Mouse (Mus musculus) kidney, embryonic 16.5 days (tissue): ENCODE measurements around the gene Tmem8. TPM values are rescaled to one million over a fixed set of nuclear protein-coding genes. Genes with fewer than 3 reads are reported as not detected.

Experiments used
- ATAC-seq: fragments of 200-750 bp; cut with Nextera tagmentation; 2 replicates; pipeline ENCODE4 v1.8.0; 2017; ENCODE audit warnings: moderate TSS enrichment; ENCODE audit not compliant: low FRiP score, low TSS enrichment
- H3K27ac ChIP-seq: fragments of 300-500 bp; sonication (generic); 2 replicates; pipeline ENCODE4 v1.5.1; 2014; ENCODE audit warnings: low read length
- H3K27me3 ChIP-seq: fragments of 300-500 bp; sonication (generic); 2 replicates; pipeline ENCODE4 v1.6.1; 2014; ENCODE audit warnings: low read length, control low read depth, mixed read lengths; ENCODE audit not compliant: insufficient read depth
- H3K36me3 ChIP-seq: fragments of 300-500 bp; sonication (generic); 2 replicates; pipeline ENCODE4 v1.6.1; 2014; ENCODE audit warnings: low read length, control low read depth, mixed read lengths; ENCODE audit not compliant: insufficient read depth
- H3K4me1 ChIP-seq: fragments of 300-500 bp; sonication (generic); 2 replicates; pipeline ENCODE4 v1.6.1; 2014; ENCODE audit warnings: low read length, control low read depth, mixed read lengths; ENCODE audit not compliant: insufficient read depth
- H3K4me2 ChIP-seq: fragments of 300-500 bp; sonication (generic); replicated peaks from 2 replicates; pipeline ENCODE4 v1.6.1; 2014; ENCODE audit warnings: low read depth, low read length
- H3K4me3 ChIP-seq: fragments of 300-500 bp; sonication (generic); 2 replicates; pipeline ENCODE4 v1.5.1; 2014; ENCODE audit warnings: mild to moderate bottlenecking, low read length
- H3K9ac ChIP-seq: fragments of 300-500 bp; sonication (generic); replicated peaks from 2 replicates; pipeline ENCODE4 v1.6.1; 2014; ENCODE audit warnings: low read length
- H3K9me3 ChIP-seq: fragments of 300-500 bp; sonication (generic); 2 replicates; pipeline ENCODE4 v1.6.1; 2016; ENCODE audit warnings: low read length, control low read depth
- WGBS: fragments of 180-500 bp; shearing (Covaris S2); extraction: QIAGEN DNeasy Blood & Tissue Kit; methylation state at CpG from one replicate; pipeline ENCODE4 v1.1.7; 2014; 5-methylcytosine and 5-hydroxymethylcytosine counted together
- polyA plus RNA-seq: library from polyadenylated mRNA; unstranded; fragments of >200 nt; fragmentation: Nextera tagmentation; extraction: Ambion mirVana; gene quantifications from 2 replicates; pipeline ENCODE4 v1.2.1, GENCODE M21; 2015

Tmem8 gene
- 6.5 and 7.1 TPM in 2 replicates for polyA plus RNA-seq

DNA sequence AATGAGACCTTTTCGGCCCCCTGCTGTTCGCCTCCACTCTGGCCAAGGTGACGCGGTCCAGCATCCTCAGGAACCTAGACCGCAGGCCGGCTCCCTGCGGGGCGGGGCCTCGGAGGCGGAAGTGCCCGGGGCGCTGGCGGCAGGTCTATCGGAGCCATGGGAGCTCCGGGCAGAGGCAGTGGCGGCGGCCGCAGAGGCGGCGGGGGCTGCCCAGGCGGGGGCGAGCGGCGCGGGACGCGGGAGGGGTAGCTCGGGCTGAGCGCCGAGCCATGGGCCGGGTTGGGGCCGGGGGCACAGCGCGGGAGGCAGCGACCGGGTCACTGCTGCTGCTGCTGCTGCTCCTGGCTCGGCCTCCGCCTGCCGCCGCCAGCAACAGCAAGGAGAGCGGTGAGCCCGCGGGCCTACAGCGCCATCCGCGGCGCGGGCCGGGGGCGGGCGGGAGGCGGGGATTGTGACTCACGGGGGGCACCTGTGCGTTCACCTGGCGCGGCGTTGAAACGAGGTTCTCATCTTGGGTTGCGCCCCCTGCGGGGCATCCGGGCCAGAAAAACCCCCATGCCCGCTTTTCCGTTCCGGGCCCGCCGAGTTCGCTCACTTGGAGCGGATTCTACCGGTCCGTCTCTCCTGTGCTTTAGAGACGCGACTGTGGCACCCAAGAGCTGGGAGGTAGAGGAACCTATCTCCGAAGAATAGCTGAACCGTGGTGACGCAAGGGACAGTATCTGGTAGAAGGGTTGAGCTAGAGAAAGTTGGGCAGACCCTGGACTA is at the start of gene Tmem8:
Gene Tmem8, plus strand, starts transcription at position 119 of the 768 bp plus-strand sequence.
- peak within 1 kb of the TSS; percentile 69 for H3K4me3 ChIP-seq
- ATAC-seq = peak; percentile 81
- peaks cover 56% of the 10 kb centered on the region for H3K27me3 ChIP-seq
- H3K36me3 ChIP-seq = no peaks in the 10 kb centered on the region
- peak within 1 kb of the TSS; percentile 75 for H3K9ac ChIP-seq
- H3K27ac ChIP-seq = peak within 1 kb of the TSS; percentile 40; the same call in 1 of the 2 replicates
- under 1% methylated on average over 68 of the region's 75 CpGs for WGBS
- peak within 1 kb of the TSS; percentile 92 for H3K4me2 ChIP-seq
- peaks cover 26% of the 10 kb centered on the region for H3K4me1 ChIP-seq
- no peaks in the 10 kb centered on the region for H3K9me3 ChIP-seq

DNA sequence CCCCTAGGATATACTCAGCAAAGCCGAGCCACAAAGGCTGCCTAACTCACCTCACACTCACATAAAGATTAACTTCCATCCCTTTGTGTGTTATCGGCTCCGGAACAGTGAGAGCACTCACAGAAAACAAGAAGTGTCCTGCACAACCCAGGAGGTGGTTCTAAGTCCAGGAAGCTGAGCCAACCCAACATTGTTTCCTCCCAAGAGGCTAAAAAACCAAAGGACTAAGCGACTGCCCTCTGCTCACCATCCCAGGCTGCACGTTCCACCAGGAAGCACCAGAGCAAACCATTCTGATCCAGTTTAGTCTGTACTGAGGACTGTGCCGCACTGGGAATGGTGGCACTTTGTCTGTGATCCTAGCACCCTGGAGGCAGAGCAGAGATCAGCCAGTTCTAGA is 48.2 kb upstream of the Tmem8 start:
- Histone ChIP-seq H3K9ac (0 out of 2 replicates have a peak overlapping the region, but pooled peaks have one; percentile 2), H3K27ac (peak overlapping the region; percentile 40; the same call in 1 of the 2 replicates), H3K4me1 (peaks cover 31% of the 10 kb centered on the region), H3K4me3 (no peak overlapping the region), H3K4me2 (no peak overlapping the region), H3K27me3 (no peaks in the 10 kb centered on the region), H3K9me3 (no peaks in the 10 kb centered on the region), H3K36me3 (no peaks in the 10 kb centered on the region)
- 67% methylated on average over 6 of the region's 6 CpGs for WGBS
- ATAC-seq = no peak

DNA sequence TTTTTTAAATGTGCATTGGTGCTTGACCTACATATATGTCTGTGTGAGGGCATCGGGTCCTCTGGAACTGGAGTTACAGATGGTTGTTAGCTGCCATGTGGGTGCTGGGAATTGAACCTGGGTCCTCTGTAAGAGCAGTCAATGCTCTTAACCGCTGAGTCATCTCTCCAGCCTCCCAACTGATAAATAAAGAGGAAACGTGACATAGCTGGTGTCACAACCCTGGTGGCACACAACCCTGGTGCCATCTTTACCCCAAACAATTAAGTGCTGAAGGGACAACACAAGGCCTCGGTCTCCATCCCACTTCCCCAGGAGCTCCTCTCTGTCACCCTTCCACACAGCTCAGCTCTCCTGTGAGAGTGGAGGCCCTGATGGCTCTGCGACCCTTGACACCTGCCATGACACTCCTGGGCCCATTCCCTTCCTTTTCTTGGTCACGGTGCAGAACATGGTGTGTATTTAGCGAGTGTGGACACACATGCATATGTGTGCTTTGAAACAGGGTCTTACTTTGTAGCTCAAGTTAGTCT is 46.5 kb upstream of the Tmem8 start:
- no peaks in the 10 kb centered on the region for H3K27me3 ChIP-seq

DNA sequence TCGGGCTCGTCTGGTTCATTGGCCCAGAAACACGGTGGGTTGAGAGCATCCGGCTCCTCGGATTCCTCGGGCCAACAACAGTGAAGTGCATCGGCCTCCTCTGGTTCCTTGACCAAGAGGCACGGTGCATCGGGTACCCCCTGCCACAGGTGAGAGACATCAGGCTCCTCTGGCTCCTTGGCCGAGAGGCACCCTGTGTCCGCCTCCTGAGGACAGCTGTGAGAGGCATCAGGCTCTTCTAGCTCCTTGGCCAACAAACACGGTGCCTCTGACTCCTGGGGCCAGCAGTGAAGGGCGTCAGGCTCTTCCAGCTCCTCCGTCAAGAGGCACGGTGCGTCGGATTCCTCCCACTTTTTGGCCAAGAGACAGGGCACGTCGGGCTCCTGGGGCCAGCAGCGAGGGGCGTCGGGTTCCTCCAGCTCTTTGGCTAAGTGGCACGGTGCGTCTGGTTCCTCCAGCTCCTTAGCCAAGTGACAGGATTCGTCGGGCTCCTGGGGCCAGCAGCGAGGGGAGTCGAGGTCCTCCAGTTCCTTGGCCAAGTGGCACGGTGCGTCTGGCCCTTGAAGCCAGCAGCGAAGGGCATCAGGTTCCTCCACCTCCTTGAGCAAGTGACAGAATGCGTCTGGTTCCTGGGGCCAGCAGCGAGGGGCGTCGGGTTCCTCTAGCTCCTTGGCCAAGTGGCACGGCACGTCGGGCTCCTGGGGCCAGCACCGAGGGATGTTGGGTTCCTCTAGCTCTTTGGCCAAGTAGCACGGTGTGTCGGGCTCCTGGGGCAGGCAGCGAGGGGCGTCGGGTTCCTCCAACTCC is 44.9 kb upstream of the Tmem8 start:
- ATAC-seq = peak; percentile 29
- Histone ChIP-seq H3K9ac (peak overlapping the region; percentile 81), H3K4me3 (peak overlapping the region; percentile 61), H3K27ac (no peak overlapping the region; the same call in 1 of the 2 replicates), H3K4me1 (peaks cover 34% of the 10 kb centered on the region), H3K4me2 (peak overlapping the region; percentile 91), H3K9me3 (no peaks in the 10 kb centered on the region), H3K27me3 (no peaks in the 10 kb centered on the region), H3K36me3 (no peaks in the 10 kb centered on the region)
- under 1% methylated on average over 44 of the region's 44 CpGs for WGBS

More for the DNA sequence above, 46.5 kb upstream of the Tmem8 start:
- H3K27ac ChIP-seq = no peak overlapping the region
- peak overlapping the region; percentile 61 for H3K4me3 ChIP-seq
- no peaks in the 10 kb centered on the region for H3K9me3 ChIP-seq
- no peak overlapping the region for H3K9ac ChIP-seq
- 85% methylated on average over 7 of the region's 7 CpGs for WGBS
- no peak for ATAC-seq
- H3K4me1 ChIP-seq = peaks cover 34% of the 10 kb centered on the region
- no peaks in the 10 kb centered on the region for H3K36me3 ChIP-seq
- H3K4me2 ChIP-seq = peak overlapping the region; percentile 91

- Histone ChIP-seq H3K27ac (peak within 1 kb of the TSS; percentile 52), H3K4me1 (peaks cover 34% of the 10 kb centered on the region), H3K4me2 (peak within 1 kb of the TSS; percentile 91), H3K36me3 (no peaks in the 10 kb centered on the region), H3K9ac (peak within 1 kb of the TSS; percentile 81), H3K4me3 (peak within 1 kb of the TSS; percentile 61), H3K27me3 (no peaks in the 10 kb centered on the region), H3K9me3 (no peaks in the 10 kb centered on the region)
- peak; percentile 89 for ATAC-seq
- WGBS = under 1% methylated on average over 94 of the region's 94 CpGs
These were observed 44.0 kb upstream of the Tmem8 start, which contains the start of gene Rab11fip3 for GRCm38 (mm10) chr17:26068831-26069739. Gene Rab11fip3, minus strand, starts transcription at chr17:26069555.

DNA sequence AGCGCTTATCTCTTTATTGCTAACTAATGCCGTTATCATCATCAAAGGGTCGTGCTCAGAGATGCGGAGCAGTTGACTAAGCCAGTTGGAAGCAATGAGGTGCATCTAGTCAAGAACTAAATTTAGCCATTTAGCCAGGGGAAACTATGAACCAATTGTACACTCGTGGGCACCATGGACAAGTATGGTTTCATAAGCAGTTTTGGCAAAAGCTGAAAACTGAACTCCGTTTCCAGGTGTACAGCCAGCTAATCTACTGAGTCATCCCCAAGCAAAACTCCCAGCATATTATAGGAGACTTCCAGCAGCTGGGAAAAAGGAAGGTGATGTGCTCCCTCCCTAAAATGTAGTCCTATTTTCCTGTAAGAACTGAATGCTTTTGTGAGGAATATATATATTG is 43.0 kb upstream of the Tmem8 start:
- peak overlapping the region; percentile 91 for H3K4me2 ChIP-seq
- H3K4me1 ChIP-seq = peaks cover 34% of the 10 kb centered on the region
- no peak for ATAC-seq
- peak overlapping the region; percentile 61 for H3K4me3 ChIP-seq
- H3K27ac ChIP-seq = no peak overlapping the region
- peak overlapping the region; percentile 81; the same call in 1 of the 2 replicates for H3K9ac ChIP-seq
- WGBS = 28% methylated on average over 6 of the region's 6 CpGs
- H3K27me3 ChIP-seq = no peaks in the 10 kb centered on the region
- no peaks in the 10 kb centered on the region for H3K36me3 ChIP-seq
- H3K9me3 ChIP-seq = no peaks in the 10 kb centered on the region

- Histone ChIP-seq H3K4me3 (no peak overlapping the region), H3K4me2 (no peak overlapping the region), H3K4me1 (no peaks in the 10 kb centered on the region), H3K27me3 (no peaks in the 10 kb centered on the region), H3K9me3 (no peaks in the 10 kb centered on the region), H3K36me3 (no peaks in the 10 kb centered on the region), H3K9ac (no peak overlapping the region), H3K27ac (no peak overlapping the region)
- no peak for ATAC-seq
- 55% methylated on average over 3 of the region's 3 CpGs for WGBS
These were observed 37.9 kb upstream of the Tmem8 start for GRCm38 (mm10) chr17:26075246-26075645.

DNA sequence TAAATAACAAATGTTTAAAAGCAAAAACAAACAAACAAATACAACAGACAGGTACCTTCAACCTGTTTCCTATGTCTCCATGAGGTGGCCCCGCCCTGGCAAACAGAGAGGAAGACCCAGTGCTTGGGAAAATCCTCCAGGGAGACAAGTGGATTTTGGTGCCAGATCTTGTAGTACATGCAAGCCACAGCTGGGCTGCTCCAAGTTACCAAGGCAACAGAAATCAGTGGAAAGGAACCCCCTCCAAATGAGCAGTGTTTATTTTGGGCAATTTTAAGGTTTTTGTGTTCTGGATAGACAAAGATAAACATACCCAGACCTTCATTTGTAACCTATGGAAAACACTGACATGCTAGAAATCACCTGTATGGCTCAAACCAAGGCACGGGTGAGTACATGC is 34.2 kb upstream of the Tmem8 start:
- Histone ChIP-seq H3K4me1 (no peaks in the 10 kb centered on the region), H3K36me3 (peaks cover 4% of the 10 kb centered on the region; the same call in 1 of the 2 replicates), H3K27me3 (no peaks in the 10 kb centered on the region), H3K4me2 (no peak overlapping the region), H3K27ac (no peak overlapping the region), H3K4me3 (no peak overlapping the region), H3K9ac (no peak overlapping the region), H3K9me3 (no peaks in the 10 kb centered on the region)
- ATAC-seq = no peak
- WGBS = 72% methylated on average over 2 of the region's 2 CpGs

- peak; percentile 57 for ATAC-seq
- 30% methylated on average over 2 of the region's 2 CpGs for WGBS
- H3K36me3 ChIP-seq = peaks cover 4% of the 10 kb centered on the region; the same call in 1 of the 2 replicates
These were observed 32.2 kb upstream of the Tmem8 start for GRCm38 (mm10) chr17:26080867-26081266.

More at GRCm38 (mm10) chr17:26080867-26081266, 32.2 kb upstream of the Tmem8 start:
- no peaks in the 10 kb centered on the region for H3K27me3 ChIP-seq
- H3K27ac ChIP-seq = no peak overlapping the region
- H3K4me3 ChIP-seq = no peak overlapping the region
- H3K9ac ChIP-seq = no peak overlapping the region
- no peaks in the 10 kb centered on the region for H3K9me3 ChIP-seq
- no peak overlapping the region for H3K4me2 ChIP-seq
- H3K4me1 ChIP-seq = no peaks in the 10 kb centered on the region
